Mouse (Mus musculus) induced T-regulatory cell, adult 2 months (primary cell): Measurements from ENCODE around the gene Olfr809.

Experiments used
- DNase-seq: peaks from one replicate; pipeline ENCODE4 v3.0.0-alpha.2; 2012; ENCODE audit warnings: low read depth

Olfr809 gene

DNA sequence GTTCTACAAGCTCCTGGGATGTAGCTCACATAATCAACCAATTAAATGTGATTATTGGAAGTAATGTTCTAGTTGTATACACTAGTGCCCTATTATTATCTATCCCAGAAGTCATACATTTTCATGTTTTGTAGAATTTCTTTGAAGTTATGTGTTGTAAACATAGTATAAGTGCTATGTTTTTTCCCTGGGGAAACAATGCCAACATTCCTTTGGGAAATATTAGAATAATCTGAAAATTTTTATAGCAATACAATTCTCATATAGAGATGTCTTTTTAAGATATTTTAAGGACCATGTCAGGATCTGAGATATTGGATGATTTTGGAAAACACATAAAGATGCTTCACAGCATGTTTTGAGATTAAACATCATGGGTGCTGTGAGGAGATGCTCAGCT, at the start of gene Olfr809:
Gene Olfr809, plus strand, starts transcription at position 301 of the 400 bp plus-strand sequence.
- DNase-seq: no peak

DNA sequence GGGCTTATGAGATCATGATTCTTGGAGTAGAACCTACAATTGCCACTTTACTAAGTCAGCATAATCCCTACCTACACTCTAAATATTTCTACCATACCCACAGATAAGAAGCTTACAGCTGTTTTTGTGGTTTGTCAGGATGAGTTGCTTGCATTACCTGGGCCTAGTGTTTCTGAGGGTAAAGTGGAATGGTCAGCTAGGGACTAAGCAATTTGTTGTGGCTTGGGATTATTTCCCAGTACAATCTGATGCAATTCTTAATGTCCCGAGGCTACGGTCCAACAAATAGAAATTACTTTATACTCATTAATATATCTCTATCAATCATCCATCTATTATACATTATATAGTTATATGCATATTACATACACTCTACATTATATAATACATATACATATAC, 45.2 kb upstream of the Olfr809 start, which contains the start of gene Olfr805:
Gene Olfr805, minus strand, starts transcription at position 101 of the 400 bp plus-strand sequence.
- no peak for DNase-seq

DNA sequence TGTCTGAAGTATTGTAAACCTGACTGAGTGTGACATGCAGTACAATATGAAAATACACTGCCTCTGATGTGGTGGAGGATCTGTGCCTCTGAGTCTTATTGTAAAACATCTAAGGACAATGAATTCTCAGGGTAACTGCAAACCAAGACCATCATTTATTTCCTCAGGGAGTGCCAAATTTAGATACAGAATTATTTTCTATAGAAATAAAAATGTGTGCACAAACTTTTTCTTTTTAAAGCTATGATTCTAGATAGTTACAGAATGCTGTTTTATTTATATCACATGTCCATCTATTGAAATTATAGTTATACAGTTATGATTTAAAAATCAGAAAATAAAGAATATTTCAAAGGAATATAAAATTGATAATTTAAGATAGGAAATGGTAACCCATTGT, 32.6 kb upstream of the Olfr809 start, which contains the start of gene Olfr806:
Gene Olfr806, minus strand, starts transcription at position 101 of the 400 bp plus-strand sequence.
- DNase-seq: no peak

DNA sequence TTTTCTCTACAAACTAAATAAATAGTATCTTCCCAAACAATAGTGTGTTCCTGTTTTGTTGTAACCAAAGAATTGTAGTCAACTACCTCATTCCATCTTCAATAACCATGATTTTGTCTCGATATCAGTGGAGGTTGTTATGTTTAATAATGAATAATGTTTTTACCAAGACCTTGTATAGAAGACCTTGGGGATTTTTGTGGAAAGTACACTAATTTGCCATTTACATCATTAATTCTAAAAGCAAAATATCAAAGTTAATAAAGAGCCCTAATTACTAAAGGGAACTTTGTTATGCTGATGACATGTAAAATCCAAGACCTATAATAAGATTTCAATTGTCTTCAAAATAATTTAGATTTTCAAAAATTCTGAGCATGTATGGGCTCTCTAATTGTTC, 16.7 kb upstream of the Olfr809 start, which contains the start of gene Olfr807:
Gene Olfr807, minus strand, starts transcription at position 101 of the 400 bp plus-strand sequence.
- DNase-seq: no peak

DNA sequence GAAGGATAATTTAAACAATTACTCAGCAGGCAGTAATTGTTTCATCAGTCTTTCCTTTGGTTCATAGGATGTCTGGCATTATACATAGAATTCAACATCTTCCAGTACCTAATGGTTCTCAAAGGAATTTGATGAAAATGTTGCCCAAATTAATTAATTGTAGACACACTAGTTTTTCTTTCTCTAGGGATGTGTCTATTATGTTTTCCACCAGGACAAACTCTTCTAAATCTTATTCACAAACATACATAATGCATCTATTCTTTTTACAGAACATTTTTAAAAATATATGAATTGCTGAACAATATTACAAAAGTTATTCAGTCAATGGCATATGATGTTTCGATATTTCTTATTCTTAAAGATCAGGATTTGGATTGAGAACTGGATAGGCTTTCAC, 9.3 kb upstream of the Olfr809 start, which contains the start of gene Olfr808:
Gene Olfr808, plus strand, starts transcription at position 301 of the 400 bp plus-strand sequence.
- DNase-seq: no peak

DNA sequence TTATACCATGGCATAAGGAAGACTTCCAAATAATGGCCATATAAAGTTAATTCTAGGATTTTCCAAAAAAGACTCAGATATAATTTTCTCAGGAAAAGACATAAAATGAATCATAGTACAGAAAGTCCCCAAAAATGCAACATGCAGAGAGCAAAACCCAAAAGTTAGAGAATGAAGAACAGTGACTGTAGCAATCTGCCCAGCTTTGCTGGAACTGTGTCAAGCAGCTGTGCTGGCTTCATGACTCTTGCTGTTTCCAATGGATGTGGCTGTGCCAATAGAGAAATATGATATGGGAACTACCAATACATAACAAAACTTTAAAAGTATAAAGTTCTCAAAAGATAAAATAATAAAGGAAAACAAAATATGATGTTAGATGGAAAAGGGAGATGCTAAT, 3.7 kb downstream of the Olfr809 start:
- DNase-seq: no peak

DNA sequence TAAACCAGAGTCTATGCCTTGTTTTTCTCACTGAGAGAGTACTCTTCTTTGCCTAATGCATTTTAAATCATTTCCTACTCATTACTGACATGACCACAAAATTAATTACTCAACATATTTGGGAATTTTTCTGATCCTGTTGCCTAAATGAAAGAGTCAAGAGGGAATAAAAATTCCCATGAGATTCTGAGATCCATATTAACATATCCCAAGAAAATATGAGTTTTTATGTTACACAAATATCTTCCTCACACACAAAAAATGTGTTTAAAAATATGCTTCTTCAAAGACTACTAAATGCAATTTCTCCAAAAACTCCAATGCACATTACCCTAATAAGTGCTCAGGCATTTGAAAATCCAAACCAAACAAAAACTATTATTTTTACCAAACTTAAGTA, 20.4 kb downstream of the Olfr809 start, which contains the start of gene Olfr810:
Gene Olfr810, minus strand, starts transcription at position 101 of the 400 bp plus-strand sequence.
- DNase-seq: no peak

DNA sequence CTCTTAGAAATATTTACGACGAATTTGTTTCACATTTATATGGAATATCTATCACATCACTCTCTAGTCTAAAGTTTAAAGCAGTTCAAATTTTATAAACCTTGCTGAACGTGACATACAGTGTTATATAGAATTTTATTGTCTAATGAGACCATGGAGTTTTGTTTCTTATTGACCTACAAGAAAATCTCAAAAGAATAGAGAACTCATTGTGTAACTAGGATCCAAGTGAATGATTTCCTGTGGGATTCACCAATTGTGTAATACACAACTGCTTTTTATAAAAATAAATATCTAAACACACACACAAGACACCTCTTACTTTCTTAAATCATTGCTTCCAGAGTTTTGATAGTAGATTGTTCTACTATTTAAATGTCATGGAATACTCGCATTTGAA, 29.9 kb downstream of the Olfr809 start, which contains the start of gene Olfr811:
Gene Olfr811, minus strand, starts transcription at position 101 of the 400 bp plus-strand sequence.
- DNase-seq: no peak
